Mouse (Mus musculus) lung, adult 2 months (tissue): Measurements from ENCODE around the gene Mknk2.

Experiments
- CTCF ChIP-seq: fragments of 200-500 bp; IDR thresholded peaks from 2 replicates; pipeline ENCODE4 v1.5.1; 2011; ENCODE audit warnings: mild to moderate bottlenecking, low read length, control low read depth; ENCODE audit not compliant: insufficient read depth
- POLR2A ChIP-seq: fragments of 200-500 bp; IDR thresholded peaks from 2 replicates; pipeline ENCODE4 v1.6.1; 2011; ENCODE audit warnings: low read depth, mild to moderate bottlenecking, control low read depth, low read length, borderline replicate concordance; ENCODE audit errors: extremely low read depth

GRCm38 (mm10) chr10:80675405-80676197 is 2.3 kb downstream of the Mknk2 start:
- TF ChIP-seq CTCF: no peak
- no peak; the same call in 1 of the 2 replicates for TF ChIP-seq POLR2A
